Mouse (Mus musculus): ENCODE results near the gene Xpot. TPM values are rescaled to one million over a fixed set of nuclear protein-coding genes. Genes with fewer than 3 reads are reported as not detected.

Xpot gene
- polyA plus RNA-seq, 1 experiment from 2014 or later, result 61.0 TPM

GRCm38 (mm10) chr10:121612448-121612847 lies 13.7 kb downstream of the Xpot start:
- Histone ChIP-seq H3K4me2 (ENCODE audit: low read depth) (no peak overlapping the region), H3K27ac (ENCODE audit: low read depth, low read length) (no peak overlapping the region), H3K4me3 (ENCODE audit: low read depth, low read length) (no peak overlapping the region), H3K9ac (ENCODE audit: low read length) (no peak overlapping the region), H3K27me3 (ENCODE audit: control insufficient read depth, insufficient read depth, low read length) (no peaks in the 10 kb centered on the region), H3K4me1 (ENCODE audit: control insufficient read depth, insufficient read depth, low read length) (no peaks in the 10 kb centered on the region), H3K36me3 (ENCODE audit: control insufficient read depth, insufficient read depth, low read length) (peaks cover 11% of the 10 kb centered on the region), H3K9me3 (ENCODE audit: control insufficient read depth, low read length) (no peaks in the 10 kb centered on the region)
- ATAC-seq (ENCODE audit: insufficient read depth, low FRiP score, low TSS enrichment) (no peak), DNase-seq (ENCODE audit: low spot score) (no peak)
- WGBS, result 92% methylated on average over 6 of the region's 6 CpGs

GRCm38 (mm10) chr10:121611587-121611986 lies 14.5 kb downstream of the Xpot start:
- no peak for DNase-seq (ENCODE audit: low spot score)
- Histone ChIP-seq H3K4me1 (ENCODE audit: control insufficient read depth, insufficient read depth, low read length) (no peaks in the 10 kb centered on the region), H3K9ac (ENCODE audit: low read length) (no peak overlapping the region), H3K27ac (ENCODE audit: low read depth, low read length) (no peak overlapping the region), H3K36me3 (ENCODE audit: control insufficient read depth, insufficient read depth, low read length) (peaks cover 20% of the 10 kb centered on the region), H3K27me3 (ENCODE audit: control insufficient read depth, insufficient read depth, low read length) (no peaks in the 10 kb centered on the region), H3K9me3 (ENCODE audit: control insufficient read depth, low read length) (no peaks in the 10 kb centered on the region), H3K4me3 (ENCODE audit: low read depth, low read length) (no peak overlapping the region), H3K4me2 (ENCODE audit: low read depth) (no peak overlapping the region)
- WGBS, result 85% methylated on average over 9 of the region's 10 CpGs
- ATAC-seq (ENCODE audit: insufficient read depth, low FRiP score, low TSS enrichment), result no peak

GRCm38 (mm10) chr10:121608177-121608576 lies 18.0 kb downstream of the Xpot start:
- peaks cover 36% of the 10 kb centered on the region for H3K36me3 ChIP-seq (ENCODE audit: control insufficient read depth, insufficient read depth, low read length)
- ATAC-seq (ENCODE audit: insufficient read depth, low FRiP score, low TSS enrichment), result no peak
- 91% methylated on average over 10 of the region's 10 CpGs for WGBS

GRCm38 (mm10) chr10:121604632-121605344 lies 21.3 kb downstream of the Xpot start:
- Histone ChIP-seq H3K36me3 (ENCODE audit: control insufficient read depth, insufficient read depth, low read length) (peaks cover 39% of the 10 kb centered on the region), H3K4me3 (ENCODE audit: low read depth, low read length) (no peak overlapping the region), H3K9ac (ENCODE audit: low read length) (no peak overlapping the region), H3K4me1 (ENCODE audit: control insufficient read depth, insufficient read depth, low read length) (no peaks in the 10 kb centered on the region), H3K27ac (ENCODE audit: low read depth, low read length) (no peak overlapping the region), H3K4me2 (ENCODE audit: low read depth) (no peak overlapping the region), H3K27me3 (ENCODE audit: control insufficient read depth, insufficient read depth, low read length) (no peaks in the 10 kb centered on the region), H3K9me3 (ENCODE audit: control insufficient read depth, low read length) (no peaks in the 10 kb centered on the region)
- DNase-seq (ENCODE audit: low spot score), result no peak
- 94% methylated on average over 13 of the region's 13 CpGs for WGBS
- ATAC-seq (ENCODE audit: insufficient read depth, low FRiP score, low TSS enrichment), result no peak

More at GRCm38 (mm10) chr10:121608177-121608576, 18.0 kb downstream of the Xpot start:
- Histone ChIP-seq H3K9me3 (ENCODE audit: control insufficient read depth, low read length) (no peaks in the 10 kb centered on the region), H3K4me2 (ENCODE audit: low read depth) (no peak overlapping the region), H3K27me3 (ENCODE audit: control insufficient read depth, insufficient read depth, low read length) (no peaks in the 10 kb centered on the region), H3K9ac (ENCODE audit: low read length) (no peak overlapping the region), H3K4me3 (ENCODE audit: low read depth, low read length) (no peak overlapping the region), H3K27ac (ENCODE audit: low read depth, low read length) (no peak overlapping the region), H3K4me1 (ENCODE audit: control insufficient read depth, insufficient read depth, low read length) (no peaks in the 10 kb centered on the region)
- DNase-seq (ENCODE audit: low spot score), result no peak

- no peak overlapping the region for H3K4me2 ChIP-seq (ENCODE audit: low read depth)
- WGBS, result 90% methylated on average over 4 of the region's 4 CpGs
- peaks cover 37% of the 10 kb centered on the region for H3K36me3 ChIP-seq (ENCODE audit: control insufficient read depth, insufficient read depth, low read length)
- H3K4me1 ChIP-seq (ENCODE audit: control insufficient read depth, insufficient read depth, low read length), result no peaks in the 10 kb centered on the region
- DNase-seq (ENCODE audit: low spot score), result no peak
- no peaks in the 10 kb centered on the region for H3K9me3 ChIP-seq (ENCODE audit: control insufficient read depth, low read length)
- no peak for ATAC-seq (ENCODE audit: insufficient read depth, low FRiP score, low TSS enrichment)
- H3K27me3 ChIP-seq (ENCODE audit: control insufficient read depth, insufficient read depth, low read length), result no peaks in the 10 kb centered on the region
- no peak overlapping the region for H3K9ac ChIP-seq (ENCODE audit: low read length)
- H3K4me3 ChIP-seq (ENCODE audit: low read depth, low read length), result no peak overlapping the region
- H3K27ac ChIP-seq (ENCODE audit: low read depth, low read length), result no peak overlapping the region
Observed at GRCm38 (mm10) chr10:121603556-121603955, 22.6 kb downstream of the Xpot start.

- WGBS, result 92% methylated on average over 6 of the region's 6 CpGs
- Histone ChIP-seq H3K4me3 (ENCODE audit: low read depth, low read length) (no peak overlapping the region), H3K36me3 (ENCODE audit: control insufficient read depth, insufficient read depth, low read length) (peaks cover 22% of the 10 kb centered on the region), H3K4me1 (ENCODE audit: control insufficient read depth, insufficient read depth, low read length) (no peaks in the 10 kb centered on the region), H3K27me3 (ENCODE audit: control insufficient read depth, insufficient read depth, low read length) (no peaks in the 10 kb centered on the region), H3K9me3 (ENCODE audit: control insufficient read depth, low read length) (no peaks in the 10 kb centered on the region), H3K27ac (ENCODE audit: low read depth, low read length) (no peak overlapping the region), H3K9ac (ENCODE audit: low read length) (no peak overlapping the region), H3K4me2 (ENCODE audit: low read depth) (no peak overlapping the region)
- ATAC-seq (ENCODE audit: insufficient read depth, low FRiP score, low TSS enrichment) (no peak), DNase-seq (ENCODE audit: low spot score) (no peak)
Observed at GRCm38 (mm10) chr10:121601272-121601671, 24.9 kb downstream of the Xpot start.

- Histone ChIP-seq H3K9me3 (ENCODE audit: control insufficient read depth, low read length) (no peaks in the 10 kb centered on the region), H3K27me3 (ENCODE audit: control insufficient read depth, insufficient read depth, low read length) (no peaks in the 10 kb centered on the region), H3K9ac (ENCODE audit: low read length) (no peak overlapping the region), H3K4me1 (ENCODE audit: control insufficient read depth, insufficient read depth, low read length) (no peaks in the 10 kb centered on the region), H3K4me2 (ENCODE audit: low read depth) (no peak overlapping the region), H3K27ac (ENCODE audit: low read depth, low read length) (no peak overlapping the region), H3K36me3 (ENCODE audit: control insufficient read depth, insufficient read depth, low read length) (peaks cover 8% of the 10 kb centered on the region), H3K4me3 (ENCODE audit: low read depth, low read length) (no peak overlapping the region)
- 88% methylated on average over 9 of the region's 9 CpGs for WGBS
- ATAC-seq (ENCODE audit: insufficient read depth, low FRiP score, low TSS enrichment) (no peak), DNase-seq (ENCODE audit: low spot score) (no peak)
Observed at GRCm38 (mm10) chr10:121596580-121596979, 29.6 kb downstream of the Xpot start.

GRCm38 (mm10) chr10:121591106-121591505 lies 35.0 kb downstream of the Xpot start:
- no peaks in the 10 kb centered on the region for H3K9me3 ChIP-seq (ENCODE audit: control insufficient read depth, low read length)
- 90% methylated on average over 14 of the region's 14 CpGs for WGBS
- H3K9ac ChIP-seq (ENCODE audit: low read length), result no peak overlapping the region
- no peaks in the 10 kb centered on the region for H3K4me1 ChIP-seq (ENCODE audit: control insufficient read depth, insufficient read depth, low read length)
- peaks cover 3% of the 10 kb centered on the region for H3K36me3 ChIP-seq (ENCODE audit: control insufficient read depth, insufficient read depth, low read length)
- no peak overlapping the region for H3K4me3 ChIP-seq (ENCODE audit: low read depth, low read length)
- H3K4me2 ChIP-seq (ENCODE audit: low read depth), result no peak overlapping the region
- no peak overlapping the region for H3K27ac ChIP-seq (ENCODE audit: low read depth, low read length)
- DNase-seq (ENCODE audit: low spot score), result no peak
- ATAC-seq (ENCODE audit: insufficient read depth, low FRiP score, low TSS enrichment), result no peak
- no peaks in the 10 kb centered on the region for H3K27me3 ChIP-seq (ENCODE audit: control insufficient read depth, insufficient read depth, low read length)

GRCm38 (mm10) chr10:121587371-121587840 lies 38.7 kb downstream of the Xpot start:
- ATAC-seq (ENCODE audit: insufficient read depth, low FRiP score, low TSS enrichment), result no peak
- peaks cover 7% of the 10 kb centered on the region for H3K36me3 ChIP-seq (ENCODE audit: control insufficient read depth, insufficient read depth, low read length)

More at GRCm38 (mm10) chr10:121587371-121587840, 38.7 kb downstream of the Xpot start:
- Histone ChIP-seq H3K27me3 (ENCODE audit: control insufficient read depth, insufficient read depth, low read length) (no peaks in the 10 kb centered on the region), H3K9ac (ENCODE audit: low read length) (no peak overlapping the region; the same call in 1 of the 2 replicates), H3K9me3 (ENCODE audit: control insufficient read depth, low read length) (no peaks in the 10 kb centered on the region), H3K4me1 (ENCODE audit: control insufficient read depth, insufficient read depth, low read length) (peaks cover 3% of the 10 kb centered on the region; the same call in 1 of the 2 replicates), H3K4me3 (ENCODE audit: low read depth, low read length) (peak overlapping the region; percentile 82), H3K27ac (ENCODE audit: low read depth, low read length) (no peak overlapping the region), H3K4me2 (ENCODE audit: low read depth) (peak overlapping the region; percentile 76)
- WGBS, result 76% methylated on average over 6 of the region's 6 CpGs
- no peak for DNase-seq (ENCODE audit: low spot score)
